In the genomic region with DNA sequence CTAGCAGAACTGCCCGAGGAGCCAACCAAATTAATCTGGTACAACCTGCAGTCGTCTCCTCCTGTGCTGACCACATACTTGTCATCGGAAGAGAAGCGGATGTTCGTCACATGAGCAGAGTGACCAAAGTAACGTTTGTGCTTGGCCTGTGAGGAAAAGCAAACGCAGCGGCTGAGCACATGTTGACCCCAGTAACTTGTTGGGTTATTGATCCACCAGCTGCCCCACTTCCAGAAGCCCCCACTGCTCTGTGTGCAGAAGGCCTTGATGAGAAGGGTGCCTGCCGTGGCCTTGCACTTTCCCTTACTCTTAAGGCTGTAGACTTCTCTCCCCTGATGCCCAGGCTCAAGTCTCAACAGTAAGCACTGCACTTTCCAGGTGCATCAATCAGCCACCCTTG, we compare ENCODE assay signal across 19 mouse cellular contexts. TPM values are rescaled to one million over a fixed set of nuclear protein-coding genes. Genes with fewer than 3 reads are reported as not detected.
DNase-seq lines count a peak whose midpoint lies in the region; ATAC-seq lines count a peak whose summit lies in the region.
"Had no signal": no experiment of that assay in that cellular context is flagged by ENCODE, and none has a peak within 500 bp of the region (broad histone marks: within the 10 kb centered on the region; RNA-seq: fewer than 3 reads in every experiment).

No protein-coding gene starts in this region.

- WGBS in liver, embryonic 12.5 days (ENCODE audit: insufficient replicate concordance), result 76% methylated on average over 9 of the region's 9 CpGs
- WGBS in liver, embryonic 16.5 days (ENCODE audit: insufficient replicate concordance), result 67% methylated on average over 9 of the region's 9 CpGs

- H3K4me1 ChIP-seq in liver, embryonic 12.5 days, result no peaks in the 10 kb centered on the region
- H3K4me1 ChIP-seq in liver, embryonic 16.5 days (ENCODE audit: control insufficient read depth, low read depth, low read length), result no peaks in the 10 kb centered on the region
- H3K4me1 ChIP-seq: embryonic facial prominence, embryonic 13.5 days; forebrain, embryonic 12.5 days; hindbrain, embryonic 12.5 days; hindbrain, embryonic 15.5 days had no signal

- no peak overlapping the region for H3K4me2 ChIP-seq in liver, embryonic 12.5 days
- no peak overlapping the region for H3K4me2 ChIP-seq in liver, embryonic 16.5 days (ENCODE audit: low read depth, low read length)
- H3K4me2 ChIP-seq: embryonic facial prominence, embryonic 13.5 days; forebrain, embryonic 12.5 days; forebrain, embryonic 15.5 days; heart, embryonic 13.5 days; hindbrain, embryonic 12.5 days; hindbrain, embryonic 15.5 days had no signal

- H3K27ac ChIP-seq in liver, embryonic 12.5 days, result no peak overlapping the region
- no peak overlapping the region for H3K27ac ChIP-seq in liver, embryonic 16.5 days (ENCODE audit: low read length)
- H3K27ac ChIP-seq: embryonic facial prominence, embryonic 13.5 days; forebrain, embryonic 12.5 days; forebrain, embryonic 15.5 days; heart, adult 2 months; heart, embryonic 10.5 days; heart, embryonic 13.5 days; hindbrain, embryonic 12.5 days; hindbrain, embryonic 15.5 days had no signal

- no peak overlapping the region for H3K4me3 ChIP-seq in liver, embryonic 12.5 days
- H3K4me3 ChIP-seq in liver, embryonic 16.5 days (ENCODE audit: low read depth, low read length), result no peak overlapping the region
- H3K4me3 ChIP-seq: embryonic facial prominence, embryonic 13.5 days; forebrain, embryonic 12.5 days; forebrain, embryonic 15.5 days; heart, adult 2 months; heart, embryonic 10.5 days; heart, embryonic 13.5 days; hindbrain, embryonic 12.5 days; hindbrain, embryonic 15.5 days had no signal

- peaks cover 37% of the 10 kb centered on the region for H3K36me3 ChIP-seq in liver, embryonic 12.5 days
- no peaks in the 10 kb centered on the region; the same call in 1 of the 2 replicates for H3K36me3 ChIP-seq in liver, embryonic 16.5 days (ENCODE audit: control insufficient read depth, insufficient read depth)

- no peaks in the 10 kb centered on the region for H3K9me3 ChIP-seq in liver, embryonic 12.5 days (replicated peaks)
- no peaks in the 10 kb centered on the region for H3K9me3 ChIP-seq in liver, embryonic 16.5 days (replicated peaks; ENCODE audit: control insufficient read depth, low read length)
- H3K9me3 ChIP-seq: embryonic facial prominence, embryonic 13.5 days; forebrain, embryonic 12.5 days; forebrain, embryonic 15.5 days; heart, embryonic 10.5 days; heart, embryonic 13.5 days; hindbrain, embryonic 12.5 days; hindbrain, embryonic 15.5 days had no signal

- no peaks in the 10 kb centered on the region for H3K27me3 ChIP-seq in liver, embryonic 12.5 days (replicated peaks)
- H3K27me3 ChIP-seq in liver, embryonic 16.5 days (ENCODE audit: control insufficient read depth, insufficient read depth, low read depth, low read length), result no peaks in the 10 kb centered on the region
- H3K27me3 ChIP-seq: embryonic facial prominence, embryonic 13.5 days; forebrain, embryonic 12.5 days; forebrain, embryonic 15.5 days; heart, embryonic 13.5 days; hindbrain, embryonic 12.5 days; hindbrain, embryonic 15.5 days had no signal

- H3K9ac ChIP-seq in liver, embryonic 12.5 days, result no peak overlapping the region
- H3K9ac ChIP-seq in liver, embryonic 16.5 days (ENCODE audit: low read depth, low read length), result no peak overlapping the region
- H3K9ac ChIP-seq: embryonic facial prominence, embryonic 13.5 days; forebrain, embryonic 12.5 days; forebrain, embryonic 15.5 days; heart, embryonic 13.5 days; hindbrain, embryonic 12.5 days; hindbrain, embryonic 15.5 days had no signal

- DNase-seq in heart, adult 11 months, result peak; percentile 73
- no peak for DNase-seq in heart, postnatal 4 days
- peak; percentile 28 for DNase-seq in yolk sac, embryonic 10.5 days (ENCODE audit: low spot score)
- DNase-seq in kidney, postnatal 4 days, result no peak
- DNase-seq: adrenal gland, adult 2 months; adrenal gland, postnatal 14 days; cerebellum, adult 11 months; gastrocnemius, postnatal 25 days; heart, adult 2 months had no signal

- 0 out of 2 replicates have a peak, but pooled peaks have one; percentile 30 for ATAC-seq in liver, embryonic 12.5 days
- ATAC-seq in liver, embryonic 16.5 days (ENCODE audit: low read depth), result peak; percentile 7; the same call in 1 of the 2 replicates
- ATAC-seq: CD4-positive, CD25-positive, alpha-beta regulatory T cell, adult 4 months; forebrain, embryonic 15.5 days had no signal

RNA-seq across cellular contexts. Expression of gene Rtn4, which starts 53.5 kb away (rescaled TPM):
- 100 to 1,000 TPM; 231 to 239 TPM for total RNA-seq in heart, postnatal 4 days (2021)
- 24.6 and 24.9 TPM in 2 replicates for polyA plus RNA-seq in liver, embryonic 12.5 days (2016; fragmentation: Nextera tagmentation; extraction: Ambion mirVana)
- 9.8 and 11.4 TPM in 2 replicates for polyA plus RNA-seq in liver, embryonic 16.5 days (2015; fragmentation: Nextera tagmentation; extraction: Ambion mirVana)

Comparison
In these comparisons a context has a peak if more than half of its experiments do, and no peak if none do; other contexts are left out.
1. DNase-seq: peak in heart, adult 11 months (single experiment) and yolk sac, embryonic 10.5 days (single experiment); none in heart, postnatal 4 days (single experiment) and kidney, postnatal 4 days (0 of 2).